Mouse (Mus musculus) heart, adult 8-10 months (tissue): ENCODE data around the gene Tmtc2. TPM values are rescaled to one million over a fixed set of nuclear protein-coding genes. Genes with fewer than 3 reads are reported as not detected.

Experiments used
- DNase-seq: peaks from one replicate; pipeline ENCODE4 v3.0.0; 2022; ENCODE audit warnings: low spot score
- total RNA-seq, 4 experiments: library from RNA; stranded (reverse); gene quantifications; 2 replicates each; pipeline ENCODE4 v1.2.4; 2022

Gene Tmtc2
- total RNA-seq, 4 experiments from 2014 or later, result 3.4 to 6.5 (median 4.2) TPM

GRCm38 (mm10) chr10:105297560-105297959 is 276.7 kb downstream of the Tmtc2 start:
- no peak for DNase-seq

GRCm38 (mm10) chr10:105292961-105293360 is 281.3 kb downstream of the Tmtc2 start:
- DNase-seq, result no peak

GRCm38 (mm10) chr10:105288472-105288871 is 285.8 kb downstream of the Tmtc2 start:
- no peak for DNase-seq

GRCm38 (mm10) chr10:105287575-105287974 is 286.7 kb downstream of the Tmtc2 start:
- no peak for DNase-seq

GRCm38 (mm10) chr10:105287064-105287463 is 287.2 kb downstream of the Tmtc2 start:
- no peak for DNase-seq

GRCm38 (mm10) chr10:105286221-105286620 is 288.0 kb downstream of the Tmtc2 start:
- no peak for DNase-seq

- peak; percentile 42 for DNase-seq
Measured at GRCm38 (mm10) chr10:105284171-105284570, 290.1 kb downstream of the Tmtc2 start.

GRCm38 (mm10) chr10:105280933-105281332 is 293.3 kb downstream of the Tmtc2 start:
- DNase-seq, result no peak

GRCm38 (mm10) chr10:105260053-105260452 is 314.2 kb downstream of the Tmtc2 start:
- no peak for DNase-seq

- DNase-seq, result peak; percentile 9
Measured at GRCm38 (mm10) chr10:105238291-105238690, 336.0 kb downstream of the Tmtc2 start.

- no peak for DNase-seq
Measured at GRCm38 (mm10) chr10:105232864-105233263, 341.4 kb downstream of the Tmtc2 start.

GRCm38 (mm10) chr10:105230416-105230815 is 343.8 kb downstream of the Tmtc2 start:
- DNase-seq, result no peak

GRCm38 (mm10) chr10:105228623-105229022 is 345.6 kb downstream of the Tmtc2 start:
- DNase-seq, result no peak

- DNase-seq, result no peak
Measured at GRCm38 (mm10) chr10:105227631-105228030, 346.6 kb downstream of the Tmtc2 start.

GRCm38 (mm10) chr10:105225714-105226113 is 348.5 kb downstream of the Tmtc2 start:
- no peak for DNase-seq

GRCm38 (mm10) chr10:105222904-105223303 is 351.3 kb downstream of the Tmtc2 start:
- DNase-seq, result no peak

GRCm38 (mm10) chr10:105201491-105201890 is 372.8 kb downstream of the Tmtc2 start:
- DNase-seq, result no peak

- no peak for DNase-seq
Measured at GRCm38 (mm10) chr10:105200678-105201077, 373.6 kb downstream of the Tmtc2 start.

- no peak for DNase-seq
Measured at GRCm38 (mm10) chr10:105200092-105200491, 374.2 kb downstream of the Tmtc2 start.

GRCm38 (mm10) chr10:105199515-105199914 is 374.7 kb downstream of the Tmtc2 start:
- DNase-seq, result no peak

- DNase-seq, result no peak
Measured at GRCm38 (mm10) chr10:105195377-105195776, 378.9 kb downstream of the Tmtc2 start.

GRCm38 (mm10) chr10:105193756-105194460 is 380.3 kb downstream of the Tmtc2 start:
- no peak for DNase-seq

GRCm38 (mm10) chr10:105192071-105192470 is 382.2 kb downstream of the Tmtc2 start:
- DNase-seq, result no peak

GRCm38 (mm10) chr10:105189746-105190145 is 384.5 kb downstream of the Tmtc2 start:
- no peak for DNase-seq
